Mouse (Mus musculus): ENCODE data around the gene Xxylt1.

DNA sequence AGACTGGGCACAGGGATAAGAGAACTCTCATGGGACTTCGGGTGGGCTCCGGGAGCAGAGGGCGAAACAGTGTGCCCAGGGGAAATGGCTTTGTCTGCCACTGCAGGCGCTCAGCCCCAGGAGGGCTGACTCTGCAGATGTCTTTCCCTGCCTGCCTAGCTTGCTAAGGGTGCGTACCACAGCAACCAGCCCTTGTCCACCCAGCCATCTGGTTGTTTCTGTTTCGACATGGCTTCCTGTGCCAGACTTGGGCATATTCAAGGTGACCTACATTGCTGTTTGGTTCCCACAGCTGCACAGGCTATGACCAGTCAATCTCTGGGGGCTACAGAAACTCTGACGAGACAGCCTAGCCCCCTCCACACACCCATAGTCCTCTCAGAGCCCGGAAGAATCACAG lies 118.7 kb downstream of the Xxylt1 start:
- TF ChIP-seq MAFK (IDR thresholded peaks at IDR 0.05; ENCODE audit: insufficient read depth, low read depth, low read length) (no peak), ZC3H11A (IDR thresholded peaks at IDR 0.05; ENCODE audit: borderline replicate concordance, low read depth, low read length) (no peak)
